Comparison of ENCODE assay signal across 14 mouse cellular contexts in the genomic region with DNA sequence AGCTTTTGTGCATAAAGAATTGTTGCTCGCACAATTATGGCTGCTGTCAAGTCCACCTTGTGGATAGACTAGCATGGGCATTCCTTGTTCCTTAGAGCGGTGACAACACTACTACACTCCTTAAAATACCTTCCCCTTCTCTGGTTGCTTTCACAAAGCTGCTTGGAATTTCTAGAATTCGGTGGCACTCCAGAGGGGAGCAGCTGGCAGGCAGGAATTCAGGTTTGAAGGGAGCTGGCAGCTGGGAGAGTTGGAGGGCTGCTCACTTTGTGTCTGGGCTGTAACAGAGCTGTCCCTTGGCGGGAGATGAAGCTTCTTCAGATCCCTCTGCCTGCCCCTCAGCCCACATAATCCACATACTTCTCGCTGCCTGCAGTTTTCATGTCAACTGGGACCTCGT.
DNase-seq lines count a peak whose midpoint lies in the region; ATAC-seq lines count a peak whose summit lies in the region.
"Had no signal": no experiment of that assay in that cellular context is flagged by ENCODE, and none has a peak within 500 bp of the region (broad histone marks: within the 10 kb centered on the region; RNA-seq: fewer than 3 reads in every experiment).

No protein-coding gene starts in this region.

- intact Hi-C loops in left cerebral cortex, postnatal 10 days (cut with DNase I), result no loop called here

- H3K27ac ChIP-seq in neural tube, embryonic 15.5 days (replicated peaks), result no peak overlapping the region
- H3K27ac ChIP-seq in lung, embryonic 15.5 days, result peak overlapping the region; percentile 47; the same call in 1 of the 2 replicates
- H3K27ac ChIP-seq: liver, embryonic 12.5 days had no signal

- no peak overlapping the region for H3K4me2 ChIP-seq in neural tube, embryonic 15.5 days
- no peak overlapping the region for H3K4me2 ChIP-seq in lung, embryonic 15.5 days
- H3K4me2 ChIP-seq: liver, embryonic 12.5 days had no signal

- no peak overlapping the region for H3K4me3 ChIP-seq in neural tube, embryonic 15.5 days (replicated peaks)
- H3K4me3 ChIP-seq in lung, embryonic 15.5 days, result no peak overlapping the region
- H3K4me3 ChIP-seq: erythroblast, embryonic 14.5 days; liver, embryonic 12.5 days; megakaryocyte, embryonic 14.5 days had no signal

- DNase-seq in embryo, embryonic 10 days (ENCODE audit: low spot score), result peak; percentile 25
- no peak for DNase-seq in embryo, embryonic 9.5 days (ENCODE audit: extremely low spot score)
- peak; percentile 15 for DNase-seq in neural tube, embryonic 10.5 days (ENCODE audit: extremely low spot score, low spot score)
- DNase-seq in left cerebral cortex, postnatal 10 days (ENCODE audit: extremely low spot score in 1 of 2, low spot score in 2 of 2), result no peak
- DNase-seq in urinary bladder, postnatal 14 days (ENCODE audit: low spot score), result no peak
- DNase-seq in urinary bladder, postnatal 10 days (ENCODE audit: low spot score), result no peak
- DNase-seq: adrenal gland, adult 8-10 months; right cerebral cortex, postnatal 14 days had no signal

- no peaks in the 10 kb centered on the region for H3K36me3 ChIP-seq in neural tube, embryonic 15.5 days
- H3K36me3 ChIP-seq in lung, embryonic 15.5 days, result no peaks in the 10 kb centered on the region
- H3K36me3 ChIP-seq: liver, embryonic 12.5 days had no signal

- no peaks in the 10 kb centered on the region for H3K9me3 ChIP-seq in neural tube, embryonic 15.5 days (replicated peaks)
- H3K9me3 ChIP-seq in lung, embryonic 15.5 days, result no peaks in the 10 kb centered on the region
- H3K9me3 ChIP-seq: liver, embryonic 12.5 days; megakaryocyte, embryonic 14.5 days had no signal

- 64% methylated on average over 6 of the region's 6 CpGs for WGBS in neural tube, embryonic 15.5 days
- 48% methylated on average over 6 of the region's 6 CpGs for WGBS in lung, embryonic 15.5 days

- ATAC-seq in neural tube, embryonic 15.5 days (ENCODE audit: low FRiP score), result no peak
- no peak for ATAC-seq in lung, embryonic 15.5 days (ENCODE audit: borderline replicate concordance, extremely low read depth, low FRiP score, low TSS enrichment)
- ATAC-seq: hindbrain, embryonic 16.5 days; liver, embryonic 12.5 days had no signal

- no peaks in the 10 kb centered on the region for H3K4me1 ChIP-seq in neural tube, embryonic 15.5 days
- no peaks in the 10 kb centered on the region for H3K4me1 ChIP-seq in lung, embryonic 15.5 days
- H3K4me1 ChIP-seq: liver, embryonic 12.5 days had no signal

- H3K27me3 ChIP-seq in neural tube, embryonic 15.5 days (replicated peaks), result peaks cover 26% of the 10 kb centered on the region
- H3K27me3 ChIP-seq in lung, embryonic 15.5 days, result no peaks in the 10 kb centered on the region
- H3K27me3 ChIP-seq: liver, embryonic 12.5 days had no signal

- no peak overlapping the region for H3K9ac ChIP-seq in neural tube, embryonic 15.5 days (replicated peaks)
- no peak overlapping the region for H3K9ac ChIP-seq in lung, embryonic 15.5 days
- H3K9ac ChIP-seq: liver, embryonic 12.5 days had no signal

Comparison
In these comparisons a context has a peak if more than half of its experiments do, and no peak if none do; other contexts are left out.
1. DNase-seq: peak in embryo, embryonic 10 days (single experiment) and neural tube, embryonic 10.5 days (single experiment); none in embryo, embryonic 9.5 days (single experiment), left cerebral cortex, postnatal 10 days (0 of 2), urinary bladder, postnatal 14 days (single experiment) and urinary bladder, postnatal 10 days (single experiment).